Mouse (Mus musculus) midbrain, postnatal 0 days (tissue): ENCODE results near the gene Ranbp17. TPM values are rescaled to one million over a fixed set of nuclear protein-coding genes. Genes with fewer than 3 reads are reported as not detected.

Experiments used
- ATAC-seq: fragments of 200-750 bp; cut with Nextera tagmentation; 2 replicates; pipeline ENCODE4 v1.8.0; 2017; ENCODE audit warnings: moderate number of reproducible peaks, mild to moderate bottlenecking, moderate TSS enrichment, moderate library complexity; ENCODE audit not compliant: low FRiP score
- DNase-seq: peaks from one replicate; pipeline ENCODE4 v3.0.0-alpha.2; 2015; ENCODE audit warnings: low spot score
- H3K27ac ChIP-seq: fragments of 300-500 bp; sonication (generic); 2 replicates; pipeline ENCODE4 v1.5.1; 2014; ENCODE audit warnings: low read depth, mild to moderate bottlenecking, low read length, mixed read lengths
- H3K27me3 ChIP-seq: fragments of 300-500 bp; sonication (generic); 2 replicates; pipeline ENCODE4 v1.6.1; 2014; ENCODE audit warnings: low read length, control low read depth, mixed read lengths; ENCODE audit not compliant: insufficient read depth
- H3K36me3 ChIP-seq: fragments of 300-500 bp; sonication (generic); 2 replicates; pipeline ENCODE4 v1.6.1; 2014; ENCODE audit warnings: low read length, control low read depth, mixed read lengths; ENCODE audit not compliant: insufficient read depth
- H3K4me1 ChIP-seq: fragments of 300-500 bp; sonication (generic); 2 replicates; pipeline ENCODE4 v1.6.1; 2014; ENCODE audit warnings: mild to moderate bottlenecking, control low read depth, antibody characterized with exemption, low read length, mixed read lengths; ENCODE audit not compliant: insufficient read depth
- H3K4me2 ChIP-seq: fragments of 300-500 bp; sonication (generic); 2 replicates; pipeline ENCODE4 v1.6.1; 2014; ENCODE audit warnings: low read depth, mild to moderate bottlenecking, low read length, mixed read lengths; ENCODE audit not compliant: poor library complexity, severe bottlenecking
- H3K4me3 ChIP-seq: fragments of 300-500 bp; sonication (generic); 2 replicates; pipeline ENCODE4 v1.5.1; 2014; ENCODE audit warnings: low read depth, mild to moderate bottlenecking, low read length, moderate library complexity
- H3K9ac ChIP-seq: fragments of 300-500 bp; sonication (generic); replicated peaks from 2 replicates; pipeline ENCODE4 v1.6.1; 2014; ENCODE audit warnings: mild to moderate bottlenecking, low read length, moderate library complexity, mixed read lengths; ENCODE audit not compliant: poor library complexity, severe bottlenecking
- H3K9me3 ChIP-seq: fragments of 300-500 bp; sonication (generic); 2 replicates; pipeline ENCODE4 v1.6.1; 2016; ENCODE audit warnings: low read length, control low read depth
- CTCF ChIP-seq: IDR thresholded peaks from 2 replicates; pipeline ENCODE4 v1.5.1; 2016; ENCODE audit warnings: antibody characterized with exemption, mild to moderate bottlenecking
- WGBS: fragments of 180-500 bp; shearing (Covaris S2); extraction: QIAGEN DNeasy Blood & Tissue Kit; methylation state at CpG from one replicate; pipeline ENCODE4 v1.1.7; 2014; 5-methylcytosine and 5-hydroxymethylcytosine counted together
- polyA plus RNA-seq: library from polyadenylated mRNA; unstranded; fragments of >200 nt; fragmentation: Nextera tagmentation; extraction: Ambion mirVana; gene quantifications from 2 replicates; pipeline ENCODE4 v1.2.1, GENCODE M21; 2015
- total RNA-seq: library from RNA; depleted of rRNA; stranded (reverse); fragments of >200 nt; gene quantifications from 2 replicates; pipeline ENCODE4 v1.2.3, GENCODE M21; 2014

The Ranbp17 gene
- total and polyA plus RNA-seq, 2 experiments from 2014 or later = 5.0 to 7.8 TPM

DNA sequence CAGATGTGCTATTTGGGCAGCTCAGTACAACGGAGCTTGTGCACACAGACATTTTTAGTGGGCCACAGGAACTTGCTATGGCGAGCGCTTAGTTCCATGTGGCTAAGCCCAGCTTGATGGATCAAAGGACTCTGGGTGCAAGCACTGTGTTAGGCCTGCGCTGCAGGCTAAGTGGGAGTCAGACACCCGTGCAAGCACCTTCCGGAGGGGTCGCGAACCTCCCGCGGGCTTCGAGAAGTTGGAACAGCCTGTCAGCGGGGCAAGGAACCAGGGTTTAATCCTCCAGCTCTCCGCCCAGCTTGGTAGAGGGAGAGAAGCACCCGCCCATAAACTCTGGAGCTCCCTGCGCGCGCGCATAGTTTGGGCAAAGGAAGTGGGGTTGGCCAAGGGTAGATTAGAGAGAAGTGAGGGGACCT, 332.8 kb downstream of the Ranbp17 start:
- no peak for DNase-seq
- TF ChIP-seq CTCF = no peak
- peaks cover 9% of the 10 kb centered on the region for H3K27me3 ChIP-seq
- peak overlapping the region; percentile 36 for H3K4me2 ChIP-seq
- WGBS = 6% methylated on average over 18 of the region's 18 CpGs
- no peaks in the 10 kb centered on the region for H3K36me3 ChIP-seq
- H3K27ac ChIP-seq = no peak overlapping the region
- H3K4me1 ChIP-seq = no peaks in the 10 kb centered on the region
- H3K9me3 ChIP-seq = no peaks in the 10 kb centered on the region
- ATAC-seq = no peak; the same call in 1 of the 2 replicates
- peak overlapping the region; percentile 3; the same call in 1 of the 2 replicates for H3K4me3 ChIP-seq
- no peak overlapping the region for H3K9ac ChIP-seq

DNA sequence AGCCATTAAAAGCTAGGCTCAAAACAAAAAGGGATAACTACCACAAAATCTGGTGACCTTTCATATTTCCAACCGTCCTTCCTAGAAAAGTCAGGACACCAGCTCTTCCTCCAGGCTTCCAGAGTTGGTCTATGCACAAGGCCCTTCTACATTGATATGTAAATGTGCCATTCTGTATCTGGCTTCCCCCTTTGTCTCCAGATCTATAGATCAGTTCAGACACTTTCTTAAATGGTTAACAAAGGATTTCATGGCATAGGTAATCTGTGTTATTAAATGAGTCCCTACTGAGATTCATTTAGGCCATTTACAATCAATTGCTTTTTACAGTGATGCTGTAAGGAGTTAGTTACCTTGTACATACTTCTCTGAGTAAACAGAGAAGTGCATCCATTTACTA, 333.7 kb downstream of the Ranbp17 start:
- Histone ChIP-seq H3K9ac (no peak overlapping the region), H3K4me1 (no peaks in the 10 kb centered on the region), H3K36me3 (no peaks in the 10 kb centered on the region), H3K4me3 (no peak overlapping the region), H3K27me3 (peaks cover 9% of the 10 kb centered on the region), H3K9me3 (no peaks in the 10 kb centered on the region), H3K27ac (no peak overlapping the region), H3K4me2 (no peak overlapping the region)
- no peak for ATAC-seq
- DNase-seq = no peak
- 22% methylated on average over 1 of the region's 1 CpGs for WGBS
- no peak for TF ChIP-seq CTCF

DNA sequence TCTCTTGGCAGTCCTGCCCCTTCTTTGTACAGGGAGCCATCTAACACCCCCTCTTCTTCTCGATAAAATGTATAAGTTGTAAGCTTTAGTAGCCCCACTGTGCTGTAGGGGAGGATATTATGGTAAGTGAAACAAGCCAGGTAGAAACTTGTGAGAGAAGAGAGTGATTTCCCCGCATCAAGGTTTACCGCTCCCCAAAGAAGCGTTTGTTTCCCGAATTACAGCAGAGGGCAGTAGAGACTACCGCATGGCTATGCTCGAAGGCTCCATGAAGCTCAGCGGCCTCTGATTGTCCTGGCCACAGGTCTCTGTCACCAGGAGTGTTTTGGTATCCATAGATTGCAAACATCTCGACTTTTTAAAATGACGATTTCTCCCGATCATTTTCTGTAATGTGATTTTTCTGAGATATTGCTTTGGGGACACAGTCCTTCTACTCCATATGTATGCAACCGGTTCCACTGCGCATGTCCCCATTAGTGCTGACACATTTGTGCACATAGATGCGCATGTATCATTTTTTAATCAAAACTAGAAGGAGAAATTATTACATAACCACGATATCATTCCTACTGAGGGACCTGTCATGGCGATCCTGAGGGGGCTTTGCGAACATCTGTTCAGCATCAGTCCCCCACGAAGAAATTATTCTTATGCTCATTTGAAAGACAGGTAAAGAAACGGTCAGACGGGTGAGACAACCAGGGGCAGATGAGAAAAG, 336.9 kb downstream of the Ranbp17 start:
- WGBS = 33% methylated on average over 20 of the region's 20 CpGs
- no peak overlapping the region for H3K4me3 ChIP-seq
- H3K4me2 ChIP-seq = no peak overlapping the region
- no peaks in the 10 kb centered on the region for H3K36me3 ChIP-seq
- peaks cover 9% of the 10 kb centered on the region for H3K27me3 ChIP-seq
- DNase-seq (peak; percentile 84), ATAC-seq (peak; percentile 69)
- H3K27ac ChIP-seq = no peak overlapping the region
- H3K9me3 ChIP-seq = no peaks in the 10 kb centered on the region
- peak; percentile 91 for TF ChIP-seq CTCF
- H3K9ac ChIP-seq = no peak overlapping the region
- H3K4me1 ChIP-seq = no peaks in the 10 kb centered on the region

DNA sequence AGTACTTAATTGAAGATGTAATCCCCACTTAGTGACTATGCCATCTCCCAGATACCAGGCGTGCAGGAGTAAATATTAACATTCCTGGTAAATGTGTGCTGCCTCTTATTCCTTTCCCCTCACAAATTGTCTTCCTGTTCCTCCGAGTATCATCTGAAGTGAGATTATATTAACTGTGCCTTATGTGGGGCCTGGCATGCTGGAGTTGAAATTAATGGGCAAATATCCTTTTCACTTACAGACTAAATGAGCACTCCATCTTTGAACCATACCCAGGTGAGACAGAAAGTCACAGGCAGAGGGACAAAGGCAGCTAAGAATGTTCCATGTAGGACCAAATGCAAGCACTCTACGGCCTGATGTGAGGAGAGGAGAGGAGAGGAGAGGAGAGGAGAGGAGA, 337.8 kb downstream of the Ranbp17 start:
- DNase-seq (no peak), ATAC-seq (no peak)
- 84% methylated on average over 2 of the region's 3 CpGs for WGBS
- TF ChIP-seq CTCF = no peak
- Histone ChIP-seq H3K4me2 (no peak overlapping the region), H3K4me3 (no peak overlapping the region), H3K27me3 (peaks cover 2% of the 10 kb centered on the region; the same call in 1 of the 2 replicates), H3K9ac (no peak overlapping the region), H3K9me3 (no peaks in the 10 kb centered on the region), H3K36me3 (no peaks in the 10 kb centered on the region), H3K27ac (no peak overlapping the region), H3K4me1 (no peaks in the 10 kb centered on the region)

DNA sequence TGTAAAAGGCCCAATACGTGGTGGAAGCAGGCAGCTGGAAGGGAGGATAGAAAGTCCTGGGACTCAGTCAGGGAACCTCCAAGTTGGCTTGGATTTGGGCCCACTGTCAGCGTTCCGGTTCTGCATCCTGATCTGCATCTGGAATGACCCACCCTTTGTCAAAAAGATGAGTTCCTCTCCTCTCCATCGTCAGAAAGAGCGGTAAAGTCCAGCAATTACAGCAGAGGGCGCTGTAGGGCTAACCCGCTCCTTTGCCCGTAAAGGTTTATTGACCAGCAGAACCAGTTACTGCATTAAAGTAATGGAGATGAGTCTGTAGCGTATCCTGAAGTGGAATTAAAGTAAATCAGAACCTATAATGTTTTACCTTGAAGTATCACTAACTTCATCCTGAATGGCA, 343.1 kb downstream of the Ranbp17 start:
- H3K4me1 ChIP-seq = no peaks in the 10 kb centered on the region
- H3K4me2 ChIP-seq = no peak overlapping the region
- DNase-seq = peak; percentile 51
- H3K4me3 ChIP-seq = no peak overlapping the region
- no peaks in the 10 kb centered on the region for H3K36me3 ChIP-seq
- no peak overlapping the region for H3K9ac ChIP-seq
- TF ChIP-seq CTCF = peak; percentile 74
- H3K27me3 ChIP-seq = no peaks in the 10 kb centered on the region
- WGBS = 12% methylated on average over 9 of the region's 9 CpGs
- no peaks in the 10 kb centered on the region for H3K9me3 ChIP-seq
- ATAC-seq = no peak
- no peak overlapping the region for H3K27ac ChIP-seq

DNA sequence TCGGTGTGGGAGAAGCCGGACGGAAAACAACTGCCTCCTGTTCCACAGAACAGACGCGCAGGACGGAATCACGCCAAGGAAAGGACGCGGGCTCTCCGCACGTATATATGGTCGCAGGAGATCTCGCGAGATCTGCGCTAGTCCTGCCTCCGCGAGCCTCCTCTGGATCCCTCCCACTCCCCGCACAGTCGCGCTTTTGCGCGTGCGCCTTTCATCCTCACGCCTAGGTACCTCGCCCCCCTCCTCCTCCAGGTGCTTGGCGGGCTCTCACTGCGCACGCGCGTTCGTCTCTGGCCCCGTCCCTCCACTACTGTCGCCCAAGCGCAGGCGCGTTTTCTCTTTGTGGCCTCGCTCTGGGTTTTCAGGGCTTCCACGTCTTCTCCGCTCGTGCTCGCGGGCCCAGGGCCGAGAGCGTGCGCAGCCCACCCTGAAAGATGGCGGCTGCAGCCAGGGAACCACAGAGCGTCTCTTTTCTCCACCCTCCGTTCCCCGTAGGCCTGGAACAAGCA, 350.5 kb downstream of the Ranbp17 start, which contains the start of gene Npm1:
Gene Npm1 (minus strand): TSS at position 209 of the 509 bp plus-strand sequence.
- peak; percentile 97 for ATAC-seq
- Histone ChIP-seq H3K9ac (peak within 1 kb of the TSS; percentile 93), H3K4me2 (peak within 1 kb of the TSS; percentile 72), H3K27me3 (no peaks in the 10 kb centered on the region), H3K36me3 (peaks cover 6% of the 10 kb centered on the region; the same call in 1 of the 2 replicates), H3K4me3 (peak within 1 kb of the TSS; percentile 82), H3K9me3 (no peaks in the 10 kb centered on the region), H3K4me1 (no peaks in the 10 kb centered on the region), H3K27ac (peak within 1 kb of the TSS; percentile 95)
- WGBS = 4% methylated on average over 48 of the region's 49 CpGs
- DNase-seq = peak; percentile 100
- no peak for TF ChIP-seq CTCF
